Mouse (Mus musculus) forebrain, embryonic 12.5 days (tissue): ENCODE measurements around the gene Anapc1. TPM values are rescaled to one million over a fixed set of nuclear protein-coding genes. Genes with fewer than 3 reads are reported as not detected.

Experiments
- ATAC-seq: fragments of 200-750 bp; cut with Nextera tagmentation; 2 replicates; pipeline ENCODE4 v1.8.0; 2017; ENCODE audit warnings: moderate TSS enrichment; ENCODE audit not compliant: low FRiP score
- H3K27ac ChIP-seq: fragments of 300-500 bp; sonication (generic); 2 replicates; pipeline ENCODE4 v1.5.1; 2016; ENCODE audit warnings: mild to moderate bottlenecking
- H3K27me3 ChIP-seq: fragments of 300-500 bp; sonication (generic); 2 replicates; pipeline ENCODE4 v1.6.1; 2016; ENCODE audit warnings: mild to moderate bottlenecking
- H3K36me3 ChIP-seq: fragments of 300-500 bp; sonication (generic); replicated peaks from 2 replicates; pipeline ENCODE4 v1.6.1; 2016; ENCODE audit warnings: mild to moderate bottlenecking
- H3K4me1 ChIP-seq: fragments of 300-500 bp; sonication (generic); 2 replicates; pipeline ENCODE4 v1.6.1; 2016
- H3K4me2 ChIP-seq: fragments of 300-500 bp; sonication (generic); 2 replicates; pipeline ENCODE4 v1.6.1; 2016; ENCODE audit warnings: mild to moderate bottlenecking, moderate library complexity
- H3K4me3 ChIP-seq: fragments of 300-500 bp; sonication (generic); replicated peaks from 2 replicates; pipeline ENCODE4 v1.5.1; 2016; ENCODE audit warnings: mild to moderate bottlenecking
- H3K9ac ChIP-seq: fragments of 300-500 bp; sonication (generic); 2 replicates; pipeline ENCODE4 v1.6.1; 2016; ENCODE audit warnings: mild to moderate bottlenecking
- H3K9me3 ChIP-seq: fragments of 300-500 bp; sonication (generic); 2 replicates; pipeline ENCODE4 v1.6.1; 2016
- WGBS: fragments of 180-500 bp; shearing (Covaris S2); methylation state at CpG from one replicate; pipeline ENCODE4 v1.1.7; 2016; 5-methylcytosine and 5-hydroxymethylcytosine counted together
- polyA plus RNA-seq: library from polyadenylated mRNA; unstranded; fragments of >200 nt; fragmentation: Nextera tagmentation; extraction: Ambion mirVana; gene quantifications from 2 replicates; pipeline ENCODE4 v1.2.1, GENCODE M21; 2016

Anapc1 gene
- polyA plus RNA-seq: 98.8 and 99.9 TPM in 2 replicates

GRCm38 (mm10) chr2:128686921-128687557, at the start of gene Anapc1:
Anapc1 (minus strand) TSS chr2:128687391.
- Histone ChIP-seq H3K27ac (peak within 1 kb of the TSS; percentile 79), H3K27me3 (0 out of 2 replicates have a peak, but pooled peaks cover 5% of the 10 kb centered on the region), H3K36me3 (peaks cover 17% of the 10 kb centered on the region), H3K4me2 (peak within 1 kb of the TSS; percentile 61), H3K4me1 (peaks cover 14% of the 10 kb centered on the region), H3K9ac (peak within 1 kb of the TSS; percentile 91), H3K9me3 (no peaks in the 10 kb centered on the region), H3K4me3 (peak within 1 kb of the TSS; percentile 87)
- WGBS: under 1% methylated on average over 58 of the region's 58 CpGs
- ATAC-seq: peak; percentile 96

DNA sequence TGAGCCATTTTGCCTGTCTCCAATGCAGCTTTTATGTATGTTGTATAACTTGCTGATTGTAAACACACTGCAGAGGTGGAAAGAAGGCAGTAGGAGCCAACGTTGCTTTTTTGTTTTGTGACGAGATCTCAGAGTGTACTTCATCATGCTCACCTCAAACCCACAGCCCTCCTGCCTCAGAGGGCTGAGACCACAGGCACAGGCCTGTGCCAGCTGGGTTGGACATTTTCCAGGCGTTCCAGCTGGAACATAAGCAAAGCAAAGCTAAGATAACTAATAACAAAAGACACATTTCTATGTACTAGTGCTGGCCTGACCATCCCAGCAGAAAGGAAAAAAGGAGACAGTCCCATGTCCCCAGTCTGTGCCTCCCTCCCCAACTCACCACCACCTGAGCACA, 47.9 kb upstream of the Anapc1 start:
- Histone ChIP-seq H3K4me3 (no peak overlapping the region), H3K4me1 (no peaks in the 10 kb centered on the region), H3K9me3 (no peaks in the 10 kb centered on the region), H3K36me3 (no peaks in the 10 kb centered on the region), H3K9ac (no peak overlapping the region), H3K27ac (no peak overlapping the region), H3K4me2 (no peak overlapping the region), H3K27me3 (no peaks in the 10 kb centered on the region)
- WGBS: 74% methylated on average over 3 of the region's 3 CpGs
- ATAC-seq: no peak

DNA sequence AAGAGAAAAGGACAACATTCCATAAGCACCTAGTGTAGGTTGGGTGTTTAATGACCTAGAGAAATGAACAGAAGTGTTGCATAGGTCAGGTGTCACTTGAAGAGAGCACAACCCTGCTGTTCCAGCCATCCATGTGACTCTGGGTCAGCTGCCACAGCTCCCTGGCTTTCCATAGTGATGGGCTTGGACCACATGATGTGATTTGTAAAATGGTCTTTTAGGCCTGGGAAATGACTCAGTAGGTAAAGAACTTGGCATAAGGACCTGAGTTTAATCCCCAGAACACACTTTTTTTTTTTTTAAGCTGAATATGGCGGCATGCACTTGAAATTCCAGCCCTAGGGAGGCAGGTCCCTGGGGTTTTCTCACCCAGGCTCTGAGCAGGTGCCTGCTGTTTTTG, 44.8 kb upstream of the Anapc1 start:
- Histone ChIP-seq H3K4me2 (no peak overlapping the region), H3K9ac (no peak overlapping the region)
- WGBS: 91% methylated on average over 1 of the region's 1 CpGs

DNA sequence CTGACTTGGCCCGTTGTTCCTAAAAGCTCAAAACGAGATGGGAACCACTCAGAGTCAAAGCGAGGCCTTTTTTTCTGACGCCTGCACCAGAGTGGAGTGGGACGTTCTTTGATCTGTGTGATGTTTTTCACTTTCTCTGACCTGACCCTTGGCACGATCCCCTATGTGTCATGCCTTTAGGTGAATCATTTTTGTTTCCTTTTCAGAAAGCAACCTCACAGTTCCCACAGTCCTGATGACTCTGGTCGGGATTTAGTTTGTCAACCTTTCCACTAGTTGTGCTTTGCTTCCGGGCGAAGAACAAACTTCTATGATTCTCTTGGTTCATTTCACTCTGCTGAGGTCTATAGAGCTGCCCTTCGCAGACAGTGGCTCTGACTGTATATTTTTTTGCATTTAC, 44.3 kb upstream of the Anapc1 start:
- Histone ChIP-seq H3K36me3 (no peaks in the 10 kb centered on the region), H3K9ac (no peak overlapping the region), H3K4me3 (no peak overlapping the region), H3K4me1 (no peaks in the 10 kb centered on the region), H3K27me3 (no peaks in the 10 kb centered on the region), H3K9me3 (no peaks in the 10 kb centered on the region), H3K27ac (no peak overlapping the region), H3K4me2 (no peak overlapping the region)
- ATAC-seq: no peak
- 76% methylated on average over 10 of the region's 10 CpGs for WGBS

More for the DNA sequence above, 44.8 kb upstream of the Anapc1 start:
- no peaks in the 10 kb centered on the region for H3K27me3 ChIP-seq
- H3K4me1 ChIP-seq: no peaks in the 10 kb centered on the region
- no peaks in the 10 kb centered on the region for H3K36me3 ChIP-seq
- H3K4me3 ChIP-seq: no peak overlapping the region
- no peak overlapping the region for H3K27ac ChIP-seq
- H3K9me3 ChIP-seq: no peaks in the 10 kb centered on the region
- no peak for ATAC-seq

DNA sequence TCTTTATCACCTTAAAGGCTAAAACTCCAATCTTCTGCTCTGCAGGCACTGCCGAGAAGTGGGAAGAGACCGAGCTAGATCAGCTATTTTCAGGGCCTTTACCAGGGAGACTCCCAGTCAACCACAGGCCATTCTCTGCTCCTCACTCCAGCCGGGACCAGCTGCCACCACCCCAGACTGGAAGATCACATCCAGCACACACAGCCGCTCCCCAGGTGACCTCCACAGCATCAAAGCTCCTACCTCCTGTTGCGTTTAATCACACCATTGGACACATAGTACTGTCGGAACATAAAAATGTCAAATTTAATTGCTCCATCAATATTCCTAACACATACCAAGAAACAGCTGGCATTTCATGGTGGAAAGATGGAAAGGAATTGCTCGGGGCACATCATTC, 42.0 kb upstream of the Anapc1 start:
- Histone ChIP-seq H3K27ac (no peak overlapping the region), H3K4me1 (no peaks in the 10 kb centered on the region), H3K4me3 (no peak overlapping the region), H3K36me3 (no peaks in the 10 kb centered on the region), H3K4me2 (no peak overlapping the region), H3K27me3 (no peaks in the 10 kb centered on the region), H3K9ac (no peak overlapping the region), H3K9me3 (no peaks in the 10 kb centered on the region)
- no peak for ATAC-seq
- WGBS: 80% methylated on average over 7 of the region's 7 CpGs

- Histone ChIP-seq H3K27ac (no peak overlapping the region), H3K9me3 (no peaks in the 10 kb centered on the region), H3K4me1 (no peaks in the 10 kb centered on the region), H3K27me3 (no peaks in the 10 kb centered on the region), H3K9ac (no peak overlapping the region), H3K4me2 (no peak overlapping the region), H3K4me3 (no peak overlapping the region), H3K36me3 (no peaks in the 10 kb centered on the region)
- 71% methylated on average over 4 of the region's 4 CpGs for WGBS
- no peak for ATAC-seq
Observed at GRCm38 (mm10) chr2:128728066-128728465, 40.9 kb upstream of the Anapc1 start.

- no peak for ATAC-seq
- WGBS: 32% methylated on average over 3 of the region's 3 CpGs
- Histone ChIP-seq H3K27me3 (no peaks in the 10 kb centered on the region), H3K4me2 (no peak overlapping the region), H3K4me3 (no peak overlapping the region), H3K9ac (no peak overlapping the region), H3K36me3 (no peaks in the 10 kb centered on the region), H3K9me3 (no peaks in the 10 kb centered on the region), H3K4me1 (no peaks in the 10 kb centered on the region), H3K27ac (no peak overlapping the region)
Observed at GRCm38 (mm10) chr2:128727552-128727951, 40.4 kb upstream of the Anapc1 start.

DNA sequence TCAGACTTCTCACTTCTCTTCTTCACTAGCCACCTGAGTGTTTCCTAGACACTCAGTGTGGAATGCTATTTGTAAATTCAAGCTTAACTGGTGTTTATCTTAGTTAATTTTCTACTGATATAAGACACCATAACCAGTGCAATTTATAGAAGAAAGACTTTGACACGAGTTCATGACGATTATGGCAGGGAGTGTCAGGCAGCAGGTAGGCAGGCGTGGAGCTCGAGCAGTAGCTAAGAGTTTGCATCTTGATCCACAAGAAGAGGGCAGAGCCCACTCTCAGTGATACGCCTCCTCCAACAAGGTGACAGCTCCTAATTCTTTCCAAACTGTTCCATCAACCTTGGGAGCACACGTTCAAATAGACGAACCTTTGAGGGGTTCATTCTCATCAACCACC, 39.4 kb upstream of the Anapc1 start:
- Histone ChIP-seq H3K9ac (no peak overlapping the region), H3K36me3 (no peaks in the 10 kb centered on the region), H3K4me3 (no peak overlapping the region), H3K27ac (no peak overlapping the region), H3K4me1 (no peaks in the 10 kb centered on the region), H3K9me3 (no peaks in the 10 kb centered on the region), H3K27me3 (no peaks in the 10 kb centered on the region), H3K4me2 (no peak overlapping the region)
- WGBS: 89% methylated on average over 7 of the region's 7 CpGs
- no peak for ATAC-seq

DNA sequence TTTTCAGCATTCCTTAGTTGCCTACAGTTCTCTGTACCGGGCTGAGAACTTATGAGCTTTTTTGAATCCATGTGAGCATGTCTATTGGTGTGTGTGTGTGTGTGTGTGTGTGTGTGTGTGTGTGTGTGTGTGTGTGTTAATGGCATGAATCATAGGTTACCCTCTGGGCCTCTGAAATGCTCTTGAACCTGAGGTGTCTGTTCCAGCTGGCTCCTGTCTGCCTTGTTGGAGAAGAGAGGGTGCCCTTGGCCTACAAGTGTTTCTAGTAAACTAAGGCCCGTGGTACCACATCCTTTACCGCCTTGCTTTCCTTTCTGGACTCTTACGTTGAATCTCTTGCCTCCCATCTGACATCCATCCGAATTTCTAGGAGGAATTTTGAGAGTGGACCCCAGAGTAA, 38.9 kb upstream of the Anapc1 start:
- H3K36me3 ChIP-seq: no peaks in the 10 kb centered on the region
- no peak overlapping the region for H3K27ac ChIP-seq
- no peaks in the 10 kb centered on the region for H3K4me1 ChIP-seq
- no peaks in the 10 kb centered on the region for H3K9me3 ChIP-seq
- 83% methylated on average over 5 of the region's 5 CpGs for WGBS
- no peaks in the 10 kb centered on the region for H3K27me3 ChIP-seq
- no peak overlapping the region for H3K9ac ChIP-seq
- ATAC-seq: no peak
- H3K4me3 ChIP-seq: no peak overlapping the region
- no peak overlapping the region for H3K4me2 ChIP-seq

- Histone ChIP-seq H3K4me1 (no peaks in the 10 kb centered on the region), H3K4me3 (no peak overlapping the region), H3K9me3 (no peaks in the 10 kb centered on the region), H3K36me3 (no peaks in the 10 kb centered on the region), H3K27me3 (no peaks in the 10 kb centered on the region), H3K4me2 (no peak overlapping the region), H3K27ac (no peak overlapping the region), H3K9ac (no peak overlapping the region)
- WGBS: 82% methylated on average over 5 of the region's 5 CpGs
- no peak for ATAC-seq
Observed at GRCm38 (mm10) chr2:128722106-128722710, 35.0 kb upstream of the Anapc1 start.

GRCm38 (mm10) chr2:128719380-128719779, 32.2 kb upstream of the Anapc1 start:
- no peak for ATAC-seq
- Histone ChIP-seq H3K36me3 (no peaks in the 10 kb centered on the region), H3K4me2 (no peak overlapping the region), H3K4me1 (peaks cover 5% of the 10 kb centered on the region; the same call in 1 of the 2 replicates), H3K4me3 (no peak overlapping the region), H3K27ac (no peak overlapping the region), H3K9me3 (no peaks in the 10 kb centered on the region), H3K27me3 (no peaks in the 10 kb centered on the region), H3K9ac (no peak overlapping the region)
- 95% methylated on average over 2 of the region's 2 CpGs for WGBS

GRCm38 (mm10) chr2:128715979-128716378, 28.8 kb upstream of the Anapc1 start:
- Histone ChIP-seq H3K9ac (no peak overlapping the region), H3K4me2 (no peak overlapping the region), H3K4me1 (peaks cover 14% of the 10 kb centered on the region), H3K9me3 (no peaks in the 10 kb centered on the region), H3K27ac (no peak overlapping the region), H3K4me3 (no peak overlapping the region), H3K27me3 (no peaks in the 10 kb centered on the region), H3K36me3 (no peaks in the 10 kb centered on the region)
- WGBS: 97% methylated on average over 1 of the region's 1 CpGs
- no peak for ATAC-seq

DNA sequence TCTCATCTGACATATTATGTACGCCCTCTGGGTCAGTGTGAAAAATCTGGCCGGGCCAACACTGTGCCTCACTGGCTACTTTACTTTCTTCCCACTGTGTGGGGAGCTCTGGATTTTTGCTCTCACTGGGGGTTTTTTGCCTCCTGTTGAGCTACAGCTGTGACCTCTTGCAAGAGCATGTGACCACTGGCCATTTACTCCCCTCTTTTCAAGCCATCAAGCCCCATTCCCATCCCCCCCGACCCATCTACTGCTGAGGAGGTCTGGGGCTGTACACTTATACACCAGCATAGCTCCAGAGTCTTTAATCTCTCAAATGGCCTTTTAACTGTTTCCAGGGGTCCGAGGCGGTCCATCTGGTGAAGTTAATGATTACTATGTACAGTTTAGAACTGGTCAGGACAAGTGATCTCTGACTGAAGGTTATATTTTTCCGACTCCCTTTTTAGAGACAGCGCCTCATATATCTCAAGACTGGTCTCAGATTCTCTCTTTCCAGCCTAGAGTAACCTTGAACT, 27.6 kb upstream of the Anapc1 start:
- Histone ChIP-seq H3K36me3 (no peaks in the 10 kb centered on the region), H3K9ac (no peak overlapping the region), H3K4me2 (no peak overlapping the region), H3K9me3 (no peaks in the 10 kb centered on the region), H3K27me3 (no peaks in the 10 kb centered on the region), H3K4me1 (peaks cover 14% of the 10 kb centered on the region), H3K4me3 (no peak overlapping the region), H3K27ac (no peak overlapping the region)
- no peak for ATAC-seq
- WGBS: 65% methylated on average over 7 of the region's 7 CpGs
